Mouse (Mus musculus) hindbrain, embryonic 14.5 days (tissue): ENCODE results near the gene Hist1h4d. TPM values are rescaled to one million over a fixed set of nuclear protein-coding genes. Genes with fewer than 3 reads are reported as not detected.
"Not testable (repeated sequence)": the region's sequence is repeated elsewhere in the genome, so short reads cannot be mapped to it uniquely, and the experiment has no call there.

Experiments
- ATAC-seq: fragments of 200-750 bp; cut with Nextera tagmentation; 2 replicates; pipeline ENCODE4 v1.8.0; 2017; ENCODE audit warnings: moderate number of reproducible peaks, mild to moderate bottlenecking, moderate TSS enrichment, moderate library complexity; ENCODE audit not compliant: low FRiP score
- DNase-seq: peaks from one replicate; pipeline ENCODE4 v3.0.0-alpha.2; 2015; ENCODE audit warnings: low spot score
- H3K27ac ChIP-seq: fragments of 300-500 bp; sonication (generic); 2 replicates; pipeline ENCODE4 v1.5.1; 2014; ENCODE audit warnings: mild to moderate bottlenecking, moderate library complexity
- H3K27me3 ChIP-seq: fragments of 300-500 bp; sonication (generic); 2 replicates; pipeline ENCODE4 v1.6.1; 2014; ENCODE audit warnings: mild to moderate bottlenecking, low read length, mixed read lengths; ENCODE audit not compliant: control insufficient read depth, insufficient read depth
- H3K36me3 ChIP-seq: fragments of 300-500 bp; sonication (generic); replicated peaks from 2 replicates; pipeline ENCODE4 v1.6.1; 2014; ENCODE audit not compliant: control insufficient read depth, insufficient read depth
- H3K4me1 ChIP-seq: fragments of 300-500 bp; sonication (generic); replicated peaks from 2 replicates; pipeline ENCODE4 v1.6.1; 2014; ENCODE audit warnings: antibody characterized with exemption, low read length, mixed read lengths; ENCODE audit not compliant: control insufficient read depth, insufficient read depth
- H3K4me2 ChIP-seq: fragments of 300-500 bp; sonication (generic); replicated peaks from 2 replicates; pipeline ENCODE4 v1.6.1; 2014; ENCODE audit warnings: mild to moderate bottlenecking, moderate library complexity
- H3K4me3 ChIP-seq: fragments of 300-500 bp; sonication (generic); replicated peaks from 2 replicates; pipeline ENCODE4 v1.5.1; 2014; ENCODE audit warnings: mild to moderate bottlenecking, low read length
- H3K9ac ChIP-seq: fragments of 300-500 bp; sonication (generic); 2 replicates; pipeline ENCODE4 v1.6.1; 2014
- H3K9me3 ChIP-seq: fragments of 300-500 bp; sonication (generic); 2 replicates; pipeline ENCODE4 v1.6.1; 2016; ENCODE audit warnings: low read length; ENCODE audit not compliant: control insufficient read depth
- WGBS: fragments of 180-500 bp; shearing (Covaris S2); extraction: QIAGEN DNeasy Blood & Tissue Kit; methylation state at CpG from one replicate; pipeline ENCODE4 v1.1.7; 2014; 5-methylcytosine and 5-hydroxymethylcytosine counted together
- polyA plus RNA-seq: library from polyadenylated mRNA; unstranded; fragments of >200 nt; fragmentation: Nextera tagmentation; extraction: Ambion mirVana; gene quantifications from 2 replicates; pipeline ENCODE4 v1.2.1, GENCODE M21; 2014

The Hist1h4d gene
- polyA plus RNA-seq, result 29.1 and 37.2 TPM in 2 replicates

GRCm38 (mm10) chr13:23581408-23582218 lies at the start of gene Hist1h4d:
Gene Hist1h4d (plus strand): TSS chr13:23581598.
- no peaks in the 10 kb centered on the region for H3K9me3 ChIP-seq
- H3K27me3 ChIP-seq, result no peaks in the 10 kb centered on the region
- peak within 1 kb of the TSS; percentile 45 for H3K4me3 ChIP-seq
- peak within 1 kb of the TSS; percentile 70 for H3K9ac ChIP-seq
- H3K4me1 ChIP-seq, result peaks cover 33% of the 10 kb centered on the region
- no peaks in the 10 kb centered on the region for H3K36me3 ChIP-seq
- peak within 1 kb of the TSS; percentile 99 for H3K4me2 ChIP-seq
- DNase-seq (peak; percentile 100), ATAC-seq (peak; percentile 92)
- H3K27ac ChIP-seq, result peak within 1 kb of the TSS; percentile 82
- under 1% methylated on average over 43 of the region's 43 CpGs for WGBS

- peak overlapping the region; percentile 84 for H3K9ac ChIP-seq
- H3K4me1 ChIP-seq, result peaks cover 29% of the 10 kb centered on the region
- no peak for DNase-seq
- no peaks in the 10 kb centered on the region for H3K9me3 ChIP-seq
- no peak for ATAC-seq
- no peaks in the 10 kb centered on the region for H3K36me3 ChIP-seq
- no peaks in the 10 kb centered on the region for H3K27me3 ChIP-seq
- peak overlapping the region; percentile 95 for H3K27ac ChIP-seq
- H3K4me3 ChIP-seq, result peak overlapping the region; percentile 49
- H3K4me2 ChIP-seq, result peak overlapping the region; percentile 55
- 24% methylated on average over 9 of the region's 9 CpGs for WGBS
Observed at GRCm38 (mm10) chr13:23532262-23533075, 48.9 kb upstream of the Hist1h4d start.

- ATAC-seq, result peak; percentile 44
- not testable (repeated sequence) for H3K36me3 ChIP-seq, H3K9me3 ChIP-seq, H3K27me3 ChIP-seq
- Histone ChIP-seq H3K9ac (peak within 1 kb of the TSS; percentile 84), H3K4me2 (peak within 1 kb of the TSS; percentile 55), H3K4me1 (peaks cover 29% of the 10 kb centered on the region), H3K27ac (peak within 1 kb of the TSS; percentile 71), H3K4me3 (peak within 1 kb of the TSS; percentile 35)
- WGBS, result under 1% methylated on average over 24 of the region's 53 CpGs
- DNase-seq, result peak; percentile 88
Observed at GRCm38 (mm10) chr13:23533560-23534367, 47.6 kb upstream of the Hist1h4d start, which contains the start of gene Hist1h2af. Gene Hist1h2af (plus strand): TSS chr13:23533906.

GRCm38 (mm10) chr13:23534368-23535131 lies 46.8 kb upstream of the Hist1h4d start:
- WGBS, result under 1% methylated on average over 15 of the region's 15 CpGs
- Histone ChIP-seq H3K9ac (peak overlapping the region; percentile 36), H3K9me3 (no peaks in the 10 kb centered on the region), H3K27me3 (no peaks in the 10 kb centered on the region), H3K27ac (peak overlapping the region; percentile 71), H3K4me3 (peak overlapping the region; percentile 35), H3K4me1 (peaks cover 27% of the 10 kb centered on the region), H3K4me2 (peak overlapping the region; percentile 55), H3K36me3 (no peaks in the 10 kb centered on the region)
- ATAC-seq, result no peak
- no peak for DNase-seq

- H3K27me3 ChIP-seq, H3K36me3 ChIP-seq, H3K9me3 ChIP-seq: not testable (repeated sequence)
- peak; percentile 92 for ATAC-seq
- Histone ChIP-seq H3K9ac (peak within 1 kb of the TSS; percentile 36), H3K27ac (peak within 1 kb of the TSS; percentile 71), H3K4me2 (peak within 1 kb of the TSS; percentile 55), H3K4me1 (peaks cover 22% of the 10 kb centered on the region), H3K4me3 (peak within 1 kb of the TSS; percentile 35)
- peak; percentile 95 for DNase-seq
- under 1% methylated on average over 36 of the region's 62 CpGs for WGBS
Observed at GRCm38 (mm10) chr13:23535137-23536075, 46.0 kb upstream of the Hist1h4d start, which contains the start of gene Hist1h3g. Gene Hist1h3g (plus strand): TSS chr13:23535422.

- H3K4me1 ChIP-seq, result peaks cover 22% of the 10 kb centered on the region
- no peak overlapping the region for H3K27ac ChIP-seq
- no peaks in the 10 kb centered on the region for H3K27me3 ChIP-seq
- peak overlapping the region; percentile 55 for H3K4me2 ChIP-seq
- 26% methylated on average over 7 of the region's 7 CpGs for WGBS
- peak overlapping the region; percentile 35 for H3K4me3 ChIP-seq
- no peaks in the 10 kb centered on the region for H3K36me3 ChIP-seq
- ATAC-seq, result no peak
- no peaks in the 10 kb centered on the region for H3K9me3 ChIP-seq
- DNase-seq, result no peak
- H3K9ac ChIP-seq, result no peak overlapping the region
Observed at GRCm38 (mm10) chr13:23536076-23536822, 45.1 kb upstream of the Hist1h4d start.

- ATAC-seq (no peak), DNase-seq (no peak)
- Histone ChIP-seq H3K36me3 (no peaks in the 10 kb centered on the region), H3K27me3 (no peaks in the 10 kb centered on the region), H3K4me1 (peaks cover 19% of the 10 kb centered on the region), H3K27ac (no peak overlapping the region), H3K4me2 (peak overlapping the region; percentile 55), H3K9me3 (no peaks in the 10 kb centered on the region), H3K4me3 (no peak overlapping the region), H3K9ac (no peak overlapping the region)
- WGBS, result 79% methylated on average over 3 of the region's 3 CpGs
Observed at GRCm38 (mm10) chr13:23537006-23537710, 44.2 kb upstream of the Hist1h4d start.
